Mouse (Mus musculus) mature B cell (primary cell): ENCODE results near the gene Mroh2a.

Experiments
- in situ Hi-C: fragments of 300-500 bp; cut with MboI; formaldehyde crosslinking; loops from 2 replicates; pipeline ENCODE4 v1.14.3; 2019

Gene Mroh2a

DNA sequence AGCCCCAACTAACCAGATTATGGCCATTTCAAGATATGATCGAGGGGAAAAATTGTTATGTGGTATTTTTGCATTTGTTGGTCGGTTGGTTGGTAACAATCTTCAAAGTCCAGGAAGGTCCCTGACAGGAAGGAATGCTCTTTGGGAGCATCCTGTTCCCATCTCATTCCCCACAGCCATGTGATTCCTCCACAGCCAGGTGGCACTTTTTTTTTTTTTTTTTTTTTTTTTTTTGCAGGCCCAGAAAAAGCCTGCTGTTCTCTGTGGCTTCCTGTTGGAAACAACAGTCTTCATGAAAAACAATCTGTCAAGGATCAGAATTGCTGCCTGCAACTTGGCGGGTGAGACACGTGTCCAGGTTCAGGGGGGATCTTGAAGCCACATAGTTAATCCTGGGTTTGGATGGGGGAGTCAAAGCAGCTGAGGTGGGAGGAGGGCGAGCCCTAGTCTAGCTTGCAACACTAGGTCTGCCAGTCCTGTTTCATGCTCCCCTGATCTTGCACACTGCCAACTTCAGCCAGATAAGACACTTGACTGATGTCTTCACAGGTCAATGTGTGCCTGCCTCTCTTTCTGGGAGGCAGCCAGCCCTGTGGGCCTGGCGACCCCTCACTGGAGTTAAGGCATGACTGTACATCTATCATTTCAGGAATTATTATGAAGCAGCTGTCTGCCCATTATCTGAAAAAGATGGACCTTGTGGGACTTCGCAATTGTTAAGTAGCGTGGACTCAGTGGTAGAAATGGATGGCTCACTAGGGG is 32.3 kb downstream of the Mroh2a start:
- in situ Hi-C loops = no loop called here

DNA sequence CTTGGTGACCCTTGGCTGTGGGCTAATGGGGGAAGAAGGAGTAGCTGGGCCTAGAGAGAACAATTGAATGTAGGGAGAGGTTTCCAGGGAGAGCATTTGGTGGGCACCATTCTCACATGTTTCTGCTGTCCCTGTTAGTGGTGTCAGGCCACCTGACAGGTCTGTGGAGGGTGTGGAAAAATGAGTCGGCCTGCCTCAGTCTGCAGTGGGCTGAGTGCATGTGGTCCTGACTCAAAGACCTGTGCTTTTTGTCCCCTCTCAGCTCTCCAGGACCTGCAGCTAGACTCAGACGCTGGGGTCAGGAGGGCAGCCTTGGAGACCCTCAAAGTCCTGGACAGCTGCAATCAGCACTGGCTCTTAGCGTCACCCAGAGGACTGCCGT is 32.8 kb downstream of the Mroh2a start:
- in situ Hi-C loops = no loop called here

DNA sequence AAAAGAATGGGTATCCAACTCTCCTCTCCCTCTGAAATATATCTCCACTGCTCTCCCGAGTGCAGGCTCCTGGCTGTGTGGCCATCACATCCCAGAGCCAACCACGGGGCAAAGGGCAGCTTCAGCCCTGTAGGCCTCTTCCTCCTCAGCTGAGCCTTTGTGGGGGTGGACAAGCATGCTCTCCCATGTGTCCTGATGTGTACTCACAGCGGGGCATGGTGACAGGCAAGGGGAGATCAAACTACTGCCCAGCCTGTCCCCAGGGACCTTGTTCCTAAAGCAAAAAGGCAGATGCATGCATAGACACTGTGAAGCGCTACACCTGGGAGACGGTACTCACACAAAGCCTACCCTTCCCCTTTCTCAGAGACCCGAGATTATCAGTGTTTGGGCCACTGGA is 33.3 kb downstream of the Mroh2a start:
- in situ Hi-C loops = no loop called here

DNA sequence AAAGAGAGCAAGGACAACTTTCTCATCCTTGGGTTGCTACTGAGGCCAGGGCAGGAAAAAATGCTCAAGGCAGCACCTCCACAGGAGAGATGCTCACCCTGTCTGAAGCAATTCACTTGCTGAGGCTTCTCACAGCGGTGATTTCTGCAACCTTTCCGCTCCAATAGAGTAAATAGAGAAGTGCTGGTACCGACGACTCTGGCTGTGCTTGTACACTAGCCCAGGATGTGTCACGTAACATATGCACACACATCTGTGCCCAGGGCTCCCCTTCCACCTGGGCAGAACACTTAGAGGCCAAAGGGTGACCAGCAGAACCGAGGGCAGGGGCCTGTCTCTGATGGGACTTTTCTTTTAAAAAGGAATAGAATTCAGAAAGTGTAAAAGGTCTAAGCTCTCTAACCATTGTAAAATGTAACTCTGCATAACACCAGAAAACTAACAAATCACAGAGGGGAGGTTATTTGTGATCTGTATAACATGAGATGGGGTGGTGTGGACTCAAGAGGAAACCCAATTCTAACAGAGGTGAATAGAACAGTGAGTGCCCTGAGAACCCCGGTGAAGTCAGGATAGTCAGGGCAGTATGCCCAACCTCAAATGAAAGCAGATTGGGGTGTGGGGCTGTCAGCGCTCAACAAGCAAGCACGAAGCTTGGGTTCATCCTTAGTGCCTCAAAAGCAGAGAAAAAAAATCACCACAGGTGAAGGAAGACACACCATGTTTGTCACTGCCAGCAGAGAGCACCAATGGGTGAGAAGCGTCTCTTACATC is 34.0 kb downstream of the Mroh2a start:
- in situ Hi-C loops = no loop called here

DNA sequence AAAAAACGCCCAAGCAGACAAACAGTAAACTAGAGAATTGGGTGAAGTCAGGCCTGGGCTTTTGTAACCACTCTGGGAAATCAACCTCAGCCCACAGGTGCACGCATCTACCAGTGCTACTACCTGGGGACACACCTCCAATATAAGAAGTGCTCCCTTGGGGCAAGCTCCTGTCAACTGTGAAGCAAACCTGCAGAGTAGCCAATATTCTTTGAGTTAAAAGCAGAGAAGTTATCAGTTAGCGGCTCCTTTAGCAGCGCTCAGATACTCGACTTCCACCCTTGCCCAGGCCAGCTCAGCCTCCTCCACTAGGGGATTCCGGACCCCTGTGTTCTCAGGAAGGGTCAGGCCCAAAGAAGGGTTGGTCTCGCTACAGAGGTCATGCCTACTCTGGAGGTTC is 34.9 kb downstream of the Mroh2a start:
- in situ Hi-C loops = no loop called here

DNA sequence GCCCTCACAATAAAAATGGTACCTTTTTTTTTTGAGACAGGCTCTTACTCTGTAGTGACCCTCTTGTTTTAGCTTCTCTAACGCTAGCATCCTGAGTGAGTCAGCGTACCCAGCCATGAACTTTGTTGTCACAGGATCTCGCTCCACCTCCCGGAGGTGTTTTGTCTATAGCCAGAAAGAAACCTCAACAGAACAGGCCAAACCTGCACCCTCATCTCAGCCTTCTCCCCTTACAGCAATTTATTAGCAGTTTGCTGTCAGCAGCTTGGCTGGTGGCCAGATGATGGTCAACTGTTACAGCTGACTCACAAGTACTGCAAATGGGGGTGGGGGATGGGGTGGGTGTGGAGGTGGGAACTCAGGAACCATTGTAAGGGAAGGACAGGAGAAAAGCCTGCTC is 35.5 kb downstream of the Mroh2a start:
- in situ Hi-C loops = no loop called here

DNA sequence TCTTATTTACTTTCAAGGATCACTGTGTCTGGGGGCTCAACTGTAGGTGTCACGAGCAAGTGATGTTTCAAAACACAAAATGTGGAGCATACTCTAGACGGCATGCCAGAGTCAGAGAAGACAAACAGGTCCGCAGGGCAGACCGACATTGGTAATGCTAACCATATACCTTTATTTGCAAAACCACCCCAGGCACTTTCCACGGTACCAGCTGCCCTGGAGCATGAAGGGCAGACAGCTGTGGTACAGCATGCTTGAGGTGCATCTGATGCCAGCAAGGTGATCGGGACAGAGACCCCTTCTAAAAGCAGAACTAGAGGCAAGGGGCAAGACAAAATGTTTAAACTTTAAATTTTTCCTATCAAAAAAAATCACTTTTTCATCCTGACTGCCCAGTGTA is 36.2 kb downstream of the Mroh2a start:
- in situ Hi-C loops = no loop called here

DNA sequence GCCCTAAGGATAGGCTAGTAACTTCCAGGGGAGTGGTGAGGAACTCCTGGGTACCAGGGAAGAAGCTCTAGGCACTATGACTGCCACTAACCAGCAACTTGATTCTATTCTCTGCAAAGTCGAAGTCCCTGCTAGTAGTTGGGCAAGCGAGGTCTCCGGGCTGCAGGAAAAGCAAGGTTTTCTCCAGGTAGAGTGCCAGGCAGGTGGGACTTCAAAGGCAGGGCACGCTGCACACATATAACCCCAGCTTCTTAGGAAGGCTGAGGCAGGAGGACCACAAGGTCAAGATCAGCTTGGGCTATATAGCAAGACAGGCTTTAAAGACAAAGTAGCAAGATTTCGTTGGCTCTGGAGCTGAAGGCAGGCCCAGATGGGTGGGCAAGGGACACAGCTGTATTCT is 37.0 kb downstream of the Mroh2a start:
- in situ Hi-C loops = no loop called here

DNA sequence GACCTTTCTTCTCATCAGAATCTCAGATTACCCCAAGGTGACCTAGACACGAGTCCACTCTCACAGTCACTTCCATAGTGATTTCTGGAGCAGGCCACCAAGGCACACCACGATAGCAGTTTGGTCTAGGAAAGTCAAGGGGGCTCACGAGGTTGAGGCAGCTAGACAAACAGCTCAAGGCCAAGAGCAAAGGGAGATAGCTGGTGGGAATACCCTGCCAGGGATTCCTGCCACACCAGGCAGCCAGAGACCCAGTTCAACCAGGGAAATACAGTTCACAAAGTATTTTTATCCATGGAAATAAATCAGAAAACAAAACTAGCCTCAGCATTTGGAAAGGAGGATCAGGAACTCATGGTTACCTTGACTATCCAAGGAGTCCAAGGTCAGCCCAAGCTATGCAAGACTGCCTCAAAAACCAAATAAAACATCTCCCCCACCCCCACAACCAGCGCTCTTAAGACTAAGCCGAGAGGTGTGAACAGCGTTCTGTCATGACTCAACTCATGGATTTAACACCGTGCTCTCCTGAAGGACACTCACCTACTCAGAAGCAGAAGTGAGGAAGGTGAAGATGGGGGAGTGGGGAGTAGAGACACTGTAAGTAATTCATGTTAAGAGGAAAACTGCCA is 37.6 kb downstream of the Mroh2a start:
- in situ Hi-C loops = no loop called here

DNA sequence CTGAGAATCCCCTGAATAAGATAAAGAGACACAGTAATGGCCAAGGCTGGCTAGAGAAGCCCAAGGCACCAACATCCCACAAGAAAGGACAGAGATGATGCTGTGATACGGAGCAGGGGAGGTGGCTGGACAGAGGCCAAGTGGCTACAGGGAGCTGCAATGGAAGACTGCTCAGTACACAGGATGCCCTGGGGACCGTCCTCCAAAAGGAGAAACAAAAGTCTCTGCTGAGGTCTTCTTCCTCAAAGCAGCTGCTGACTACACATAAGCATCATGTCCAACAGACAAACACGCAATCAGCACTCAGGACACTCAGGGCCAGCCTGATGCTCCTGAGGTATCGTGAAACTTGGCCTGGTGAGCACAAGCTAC is 38.1 kb downstream of the Mroh2a start:
- in situ Hi-C loops = no loop called here

DNA sequence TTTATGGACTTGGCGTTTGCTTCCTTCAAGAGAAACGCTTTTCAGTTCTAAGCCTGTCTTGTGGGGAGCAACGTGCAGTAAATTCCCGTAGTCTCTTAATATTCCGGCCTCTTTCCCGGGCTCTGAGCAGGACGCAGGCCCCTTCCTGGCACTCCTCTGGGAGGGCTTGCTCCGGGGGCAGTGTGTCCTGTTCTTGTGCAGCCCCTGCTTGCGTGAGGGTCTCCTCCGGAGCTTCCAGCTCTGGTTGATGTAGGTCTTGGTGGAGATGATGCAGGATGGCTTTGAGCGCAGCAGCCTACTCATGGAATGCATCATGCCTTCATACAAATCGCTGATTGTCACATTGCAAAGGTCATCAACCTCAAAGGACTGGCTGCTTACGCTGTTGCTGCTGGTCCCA is 39.3 kb downstream of the Mroh2a start:
- in situ Hi-C loops = no loop called here

DNA sequence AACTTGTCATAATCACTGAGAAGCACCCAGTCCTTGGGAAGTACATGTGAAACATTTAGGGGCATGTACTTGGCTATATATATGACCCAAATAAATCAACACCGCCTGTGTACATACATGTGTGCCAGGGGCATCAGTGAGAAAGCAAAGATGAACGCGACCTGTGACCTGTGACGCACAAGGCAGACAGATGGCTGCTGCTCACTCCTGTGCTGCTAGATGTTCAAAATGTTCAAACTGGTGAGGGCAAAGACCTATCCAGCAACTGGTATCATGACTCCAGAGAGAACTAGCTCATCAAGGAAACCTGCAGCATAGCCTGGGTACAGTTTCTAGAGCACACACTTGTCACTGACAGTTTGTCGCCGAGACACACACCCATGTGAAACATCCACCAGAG is 40.7 kb downstream of the Mroh2a start:
- in situ Hi-C loops = no loop called here

DNA sequence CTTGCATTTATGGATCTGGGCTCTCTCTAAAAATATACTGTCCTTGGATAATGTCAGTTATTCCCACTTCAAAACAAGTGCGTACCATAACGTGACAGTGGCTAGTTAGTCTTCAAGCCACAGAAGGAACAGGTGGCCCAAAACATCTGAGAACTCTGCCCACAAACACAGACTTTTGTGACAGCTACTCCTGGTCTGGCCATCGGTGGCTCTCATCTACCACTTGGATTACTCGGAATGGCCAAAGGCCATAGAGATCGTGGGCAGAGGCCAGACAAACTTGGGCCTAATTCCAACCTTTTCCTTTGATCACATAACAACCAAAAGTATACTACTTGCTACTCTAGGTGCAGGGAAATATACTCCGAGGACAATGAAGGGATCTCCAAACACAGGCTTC is 41.3 kb downstream of the Mroh2a start:
- in situ Hi-C loops = no loop called here

DNA sequence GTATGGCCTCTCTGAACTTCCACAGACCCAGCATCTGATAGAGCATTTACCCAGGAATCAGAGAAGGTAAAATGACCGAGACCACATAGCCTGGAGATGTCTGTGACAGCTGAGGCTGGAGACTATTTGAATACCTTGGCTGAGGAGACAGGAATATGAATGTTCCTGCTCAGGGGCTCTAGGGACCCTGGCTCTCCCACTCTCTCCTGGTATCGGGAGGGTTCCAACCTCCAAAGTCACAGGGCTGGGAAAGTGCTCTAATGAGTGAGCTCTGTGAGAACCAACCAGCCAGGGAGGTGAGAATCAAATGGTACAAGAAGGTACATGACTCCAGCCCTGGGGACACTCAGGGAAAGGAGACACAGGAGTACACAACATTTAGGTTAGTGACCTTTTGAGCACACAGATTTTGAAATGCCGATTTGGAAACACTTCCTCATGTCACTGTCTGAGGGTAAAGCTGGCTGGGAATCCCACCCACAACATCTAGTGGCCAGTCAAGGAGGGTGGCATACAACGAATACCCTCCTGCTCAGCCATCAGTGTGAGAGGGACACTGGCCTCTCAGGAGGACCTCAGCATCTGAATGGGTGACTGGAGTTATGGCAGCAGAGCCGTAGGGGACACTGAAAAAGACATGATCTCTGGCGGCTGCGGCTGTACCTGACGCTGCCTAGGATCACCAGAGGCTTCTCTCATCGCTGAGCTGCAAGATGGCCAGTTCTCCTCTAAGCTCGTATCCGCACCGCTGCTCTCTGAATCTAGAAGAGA is 42.9 kb downstream of the Mroh2a start:
- in situ Hi-C loops = no loop called here

DNA sequence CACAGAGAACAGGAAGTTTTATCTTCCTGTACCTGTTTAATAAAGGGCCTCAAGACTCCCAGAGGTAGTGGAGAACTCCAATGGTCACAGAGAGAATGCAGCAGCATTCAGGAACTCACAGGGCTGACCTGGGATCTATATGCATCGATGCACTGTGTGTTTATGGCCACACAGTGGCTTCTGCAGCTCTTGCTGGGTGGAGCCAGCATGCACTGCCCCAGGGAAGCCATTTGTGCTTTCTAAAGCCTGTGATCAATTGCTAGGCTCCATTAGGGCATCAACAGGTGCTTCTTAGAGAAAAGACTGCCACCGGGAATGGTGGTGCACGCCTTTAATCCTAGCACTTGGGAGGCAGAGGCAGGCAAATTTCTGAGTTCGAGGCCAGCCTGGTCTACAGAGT is 46.1 kb downstream of the Mroh2a start:
- in situ Hi-C loops = no loop called here

DNA sequence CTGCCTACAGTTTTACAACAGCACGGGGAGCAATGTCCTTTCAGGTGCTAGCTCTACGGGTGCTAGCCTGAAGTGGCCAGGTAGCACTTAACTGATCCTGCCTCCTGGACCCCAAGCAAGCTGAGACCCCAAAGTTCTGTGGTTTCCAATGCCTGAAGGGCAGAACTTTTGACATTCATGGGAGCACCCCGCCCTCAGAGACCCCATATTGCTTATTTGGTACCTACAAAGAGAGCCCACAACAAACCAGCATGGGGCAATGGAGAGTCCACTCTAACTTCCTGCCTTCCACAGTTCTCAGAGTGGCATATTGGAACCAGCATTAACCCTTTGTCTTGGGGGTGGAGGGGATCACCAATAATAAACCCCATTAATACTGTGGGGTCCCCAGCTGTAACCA is 46.5 kb downstream of the Mroh2a start:
- in situ Hi-C loops = no loop called here

DNA sequence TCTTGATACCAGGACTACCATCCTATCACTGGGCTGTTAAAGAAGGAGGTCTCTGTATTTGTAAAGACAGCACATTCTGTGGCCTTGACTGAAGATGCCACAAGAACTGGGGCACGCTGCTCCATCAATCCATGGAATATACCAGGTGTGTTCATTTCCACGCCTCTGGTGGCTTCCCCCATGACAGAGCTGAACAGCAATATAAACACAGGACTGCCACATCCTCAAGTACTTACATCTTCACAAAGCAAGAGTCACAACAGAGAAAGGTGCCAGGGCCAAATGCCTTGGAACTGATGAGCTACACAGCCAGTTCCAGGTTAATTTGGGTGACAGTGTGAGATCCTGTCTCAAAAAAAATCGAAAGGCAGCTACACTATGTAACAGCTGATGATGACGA is 47.0 kb downstream of the Mroh2a start:
- in situ Hi-C loops = no loop called here

DNA sequence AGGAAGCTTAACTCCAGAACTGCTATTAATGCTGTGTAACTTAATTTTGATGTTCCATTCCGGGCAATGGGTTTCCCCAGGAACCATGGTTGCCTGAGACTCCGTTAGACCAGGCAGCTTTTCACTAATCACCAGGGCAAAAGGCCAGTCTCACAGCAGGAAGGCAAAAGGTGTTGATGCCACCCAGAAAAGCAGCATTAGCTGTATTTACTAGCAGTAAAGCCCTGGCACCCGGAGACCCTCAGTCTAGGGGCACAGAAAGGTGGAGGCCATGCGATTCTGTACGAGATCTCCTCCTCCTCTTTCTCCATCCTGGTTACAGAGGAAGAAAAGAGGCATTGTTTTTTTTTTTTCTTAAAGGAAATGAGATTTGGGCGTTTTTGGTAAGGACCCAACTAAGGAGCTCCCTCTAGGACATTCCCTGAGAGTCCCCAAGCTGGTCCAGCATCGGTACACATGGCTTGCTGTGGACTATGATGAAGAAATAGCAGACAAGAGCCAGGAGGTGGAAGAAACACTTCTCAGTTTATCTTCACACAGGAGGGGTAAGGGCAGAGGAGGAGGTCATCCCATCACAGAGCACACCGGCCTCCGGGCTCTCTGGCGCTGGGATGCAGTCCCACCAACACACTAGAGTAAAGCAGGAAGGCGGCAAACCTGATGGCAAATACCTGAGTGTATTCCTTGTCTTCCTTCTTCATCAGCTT is 47.7 kb downstream of the Mroh2a start:
- in situ Hi-C loops = no loop called here

DNA sequence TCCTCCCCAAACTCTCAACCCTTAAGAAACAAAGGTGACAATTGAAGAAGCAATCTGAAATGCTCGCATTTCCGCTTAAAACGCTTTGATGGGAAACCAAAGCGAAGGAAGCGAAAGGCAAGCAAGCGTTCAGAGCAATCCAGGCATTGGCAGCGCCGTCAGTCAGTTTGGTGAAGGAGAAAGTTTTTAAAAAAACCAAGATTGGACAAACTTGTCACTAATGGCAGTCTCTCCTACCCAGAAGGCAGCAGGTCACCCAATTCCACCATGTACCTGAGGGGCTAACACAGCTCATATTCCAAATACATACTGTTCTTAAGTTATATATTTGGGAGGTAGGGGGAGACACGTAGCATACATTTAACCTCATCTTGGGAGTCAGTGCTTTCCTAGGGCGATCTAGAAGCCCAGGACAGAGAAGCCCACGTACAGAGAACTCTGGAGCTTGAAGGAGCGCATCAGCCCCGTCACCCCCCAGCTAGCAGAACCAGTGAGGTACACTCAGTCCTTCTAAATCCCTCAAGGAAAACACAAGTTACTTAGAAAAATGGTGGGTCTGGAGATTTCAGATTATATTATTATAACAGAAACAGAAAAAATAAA is 48.4 kb downstream of the Mroh2a start:
- in situ Hi-C loops = no loop called here

DNA sequence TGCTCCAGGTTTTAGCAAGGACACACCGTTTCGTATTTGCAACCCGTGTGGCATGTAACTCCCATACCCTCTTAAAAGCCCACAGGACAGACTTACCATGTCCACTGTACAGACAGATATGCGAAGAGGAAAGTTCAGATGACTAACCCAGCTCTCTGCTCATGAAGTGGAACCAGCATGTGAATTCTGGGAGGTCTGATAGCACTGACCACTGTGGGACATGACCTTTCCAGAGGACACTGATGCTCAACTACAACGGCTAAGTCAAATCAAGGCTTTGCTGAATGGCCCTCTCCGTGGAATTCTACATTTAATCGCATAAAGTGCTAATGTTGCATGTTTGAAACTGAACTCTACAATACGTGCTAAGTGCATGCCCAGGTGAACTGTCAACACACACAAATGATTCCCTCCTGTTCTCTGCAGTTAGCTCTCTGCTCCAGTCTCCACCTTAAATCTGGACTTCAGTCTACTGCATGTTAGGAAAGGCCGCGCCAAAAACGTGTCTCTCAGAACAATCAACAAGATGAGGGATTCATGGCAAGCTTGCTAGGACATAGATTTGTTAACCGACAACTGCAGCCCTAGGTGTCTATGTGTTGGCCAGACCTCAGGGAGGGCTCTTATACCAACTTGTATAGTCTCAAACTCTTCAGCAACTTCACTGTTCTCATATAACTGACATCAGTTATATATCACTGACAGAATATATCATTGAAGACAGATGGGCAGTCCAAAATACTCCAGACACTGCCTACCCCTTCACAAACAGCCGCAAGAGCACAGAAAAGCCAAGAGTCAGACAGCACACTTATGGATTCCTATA is 49.1 kb downstream of the Mroh2a start:
- in situ Hi-C loops = no loop called here
